Mouse (Mus musculus): ENCODE data around the gene Syce1. TPM values are rescaled to one million over a fixed set of nuclear protein-coding genes. Genes with fewer than 3 reads are reported as not detected.

Gene Syce1
- polyA plus RNA-seq (2015; fragmentation: Nextera tagmentation; extraction: Ambion mirVana) = not detected in 2 replicates

DNA sequence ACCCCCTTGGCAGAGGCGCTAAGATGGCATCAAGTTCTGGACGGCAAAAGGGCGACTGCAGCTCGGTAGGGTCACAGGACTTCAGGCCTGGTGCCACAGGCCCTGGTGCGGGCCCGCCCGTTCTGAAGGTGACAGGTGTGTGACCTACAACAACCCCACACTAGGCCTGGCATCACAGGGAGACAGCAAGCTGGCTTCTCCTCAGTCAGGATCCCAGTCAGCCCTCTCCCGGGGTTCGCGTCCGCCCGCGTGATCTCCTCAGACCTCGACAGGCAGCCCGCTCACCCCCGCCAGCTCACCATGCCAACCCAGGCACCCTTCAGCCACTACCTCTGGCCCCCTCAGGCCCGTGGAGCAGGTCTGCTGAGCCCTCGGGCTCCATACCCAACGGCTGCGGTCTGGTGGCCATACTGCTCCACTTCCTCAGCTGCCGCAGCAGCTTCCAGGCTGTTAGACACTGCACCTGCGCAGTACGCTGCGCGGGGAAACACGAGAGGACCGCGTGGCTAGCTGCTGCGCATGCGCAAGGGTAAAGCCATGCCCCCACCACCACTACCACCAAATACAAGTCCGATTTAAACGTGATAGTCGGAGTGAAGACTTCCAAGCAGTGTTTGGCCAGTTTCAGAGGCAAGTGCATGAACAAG lies at the start of gene Syce1:
TSS of gene Syce1 (minus strand) at position 447 of the 647 bp plus-strand sequence.
- ATAC-seq (no peak), DNase-seq (no peak)
- H3K4me3 ChIP-seq (ENCODE audit: low read depth, low read length) = no peak within 1 kb of the TSS
- no peaks in the 10 kb centered on the region for H3K36me3 ChIP-seq (replicated peaks; ENCODE audit: insufficient read depth, low read length)
- no peaks in the 10 kb centered on the region for H3K9me3 ChIP-seq (ENCODE audit: low read length)
- no peak within 1 kb of the TSS for H3K9ac ChIP-seq (replicated peaks)
- no peak within 1 kb of the TSS for H3K4me2 ChIP-seq (ENCODE audit: low read depth, low read length)
- no peaks in the 10 kb centered on the region for H3K4me1 ChIP-seq (ENCODE audit: insufficient read depth)
- 73% methylated on average over 33 of the region's 33 CpGs for WGBS (ENCODE audit: insufficient replicate concordance)
- no peak for TF ChIP-seq EP300 (IDR thresholded peaks at IDR 0.05; ENCODE audit: low read depth)
- no peak for TF ChIP-seq CTCF (IDR thresholded peaks at IDR 0.05; ENCODE audit: low read depth)
- no peaks in the 10 kb centered on the region for H3K27me3 ChIP-seq (ENCODE audit: insufficient read depth, low read length)
- no peak within 1 kb of the TSS for H3K27ac ChIP-seq (ENCODE audit: low read depth)

DNA sequence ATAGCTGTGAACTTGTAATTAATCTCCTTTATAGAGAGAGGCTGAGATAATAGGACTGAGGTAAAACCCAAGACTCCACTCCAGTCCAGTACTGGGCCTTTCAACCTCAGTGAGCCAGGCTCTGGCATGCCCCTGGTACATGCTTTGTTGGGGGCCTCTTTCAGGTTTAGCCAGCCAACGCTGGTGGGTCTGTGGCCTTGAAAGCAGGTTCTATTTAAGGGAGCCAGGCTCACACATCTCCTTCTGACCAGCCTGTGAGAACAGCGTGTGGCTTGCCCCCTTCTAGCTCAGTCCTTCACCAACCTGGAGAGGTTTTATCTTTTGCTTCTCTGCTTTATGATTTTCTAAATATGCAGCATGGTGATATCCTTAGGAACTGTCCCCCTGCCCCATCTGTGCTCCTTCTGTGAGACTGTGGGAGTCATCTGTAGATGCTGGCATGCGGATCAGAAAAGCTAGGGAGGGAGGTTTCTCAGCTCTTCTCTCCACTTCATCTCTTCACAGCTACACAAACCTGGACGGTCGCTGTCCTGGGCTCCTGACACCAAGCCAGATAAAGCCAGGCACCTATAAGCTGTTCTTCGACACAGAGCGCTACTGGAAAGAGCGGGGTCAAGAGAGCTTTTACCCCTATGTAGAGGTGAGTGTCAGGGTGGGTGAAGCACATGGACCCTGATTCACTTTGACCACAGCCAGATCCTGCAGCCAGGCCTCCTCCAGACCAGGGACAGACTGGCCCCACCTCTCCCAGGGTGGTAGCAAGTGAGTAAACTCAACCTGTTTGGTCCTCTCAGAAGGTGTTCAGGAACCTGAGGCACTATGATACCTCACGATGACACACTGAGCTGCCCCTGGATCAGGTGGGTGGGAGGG lies 48.8 kb upstream of the Syce1 start:
- DNase-seq (no peak), ATAC-seq (no peak)
- H3K27me3 ChIP-seq (ENCODE audit: insufficient read depth, low read length) = peaks cover 5% of the 10 kb centered on the region; the same call in 1 of the 2 replicates
- TF ChIP-seq CTCF (IDR thresholded peaks at IDR 0.05; ENCODE audit: low read depth) = no peak
- no peak for TF ChIP-seq EP300 (IDR thresholded peaks at IDR 0.05; ENCODE audit: low read depth)
- peak overlapping the region; percentile 36 for H3K9ac ChIP-seq (replicated peaks)
- H3K4me2 ChIP-seq (ENCODE audit: low read depth, low read length) = peak overlapping the region; percentile 50
- H3K4me1 ChIP-seq (ENCODE audit: insufficient read depth) = no peaks in the 10 kb centered on the region
- WGBS (ENCODE audit: insufficient replicate concordance) = 66% methylated on average over 9 of the region's 9 CpGs
- peak overlapping the region; percentile 87; the same call in 1 of the 2 replicates for H3K27ac ChIP-seq (ENCODE audit: low read depth)
- H3K9me3 ChIP-seq (ENCODE audit: low read length) = no peaks in the 10 kb centered on the region
- peak overlapping the region; percentile 34 for H3K4me3 ChIP-seq (ENCODE audit: low read depth, low read length)
- no peaks in the 10 kb centered on the region for H3K36me3 ChIP-seq (replicated peaks; ENCODE audit: insufficient read depth, low read length)

DNA sequence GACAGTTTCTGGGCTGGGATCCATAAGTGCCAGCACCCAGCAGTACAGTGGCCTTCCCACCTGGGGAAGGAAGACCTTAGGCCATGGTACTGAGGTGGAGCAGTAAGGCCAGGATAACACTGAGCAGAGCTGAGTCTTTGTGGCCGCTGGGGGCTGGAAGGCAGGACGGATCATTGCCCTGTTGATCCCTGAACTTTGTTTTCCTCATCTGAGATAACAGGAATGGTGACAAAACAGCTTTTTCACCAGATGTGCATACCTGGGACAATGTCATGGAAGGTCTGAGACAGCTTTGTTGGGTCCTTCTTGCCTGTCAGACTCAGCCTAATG lies 48.1 kb upstream of the Syce1 start:
- no peak for DNase-seq
- 53% methylated on average over 2 of the region's 2 CpGs for WGBS (ENCODE audit: insufficient replicate concordance)
- peak overlapping the region; percentile 87 for H3K27ac ChIP-seq (ENCODE audit: low read depth)

DNA sequence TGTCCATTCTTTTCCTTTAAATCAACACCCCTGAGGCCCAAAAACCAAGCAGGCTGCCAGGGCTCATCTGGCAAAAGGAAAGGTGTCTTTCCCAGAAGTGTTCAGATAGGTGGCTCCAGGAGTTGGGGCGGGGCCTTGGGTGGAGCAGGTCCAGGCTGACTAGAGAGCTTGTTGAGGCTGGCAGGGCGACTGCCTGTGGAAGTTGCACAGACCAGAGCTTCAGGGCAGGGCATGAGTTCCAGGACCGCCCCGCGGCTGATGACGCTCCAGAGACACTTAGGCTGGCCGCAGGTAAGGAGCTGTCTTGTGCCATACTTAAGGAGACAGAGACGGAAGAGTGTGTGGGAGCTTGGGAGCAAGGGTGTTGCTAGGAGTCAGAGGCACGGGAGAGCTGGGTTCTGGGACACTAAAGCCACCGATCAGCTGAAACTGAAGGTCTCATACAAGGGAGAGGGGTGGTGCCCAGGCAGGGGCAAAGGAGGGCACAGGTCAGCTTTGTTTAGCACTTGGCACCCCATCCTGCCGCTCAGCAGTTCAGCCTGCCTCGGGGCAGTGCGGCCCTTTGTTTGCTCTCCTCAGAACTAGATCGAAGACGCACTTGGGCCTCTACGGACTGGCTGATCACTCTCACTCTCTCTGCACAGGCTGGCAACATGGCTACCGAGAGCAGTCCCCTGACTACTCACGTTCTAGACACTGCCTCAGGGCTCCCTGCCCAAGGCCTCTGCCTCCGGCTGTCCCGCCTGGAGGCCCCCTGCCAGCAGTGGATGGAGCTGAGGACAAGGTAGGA lies 47.5 kb upstream of the Syce1 start, which contains the start of gene Urah:
TSS of gene Urah (plus strand) at position 51 of the 790 bp plus-strand sequence.
- peak; percentile 91 for ATAC-seq
- Histone ChIP-seq H3K9me3 (ENCODE audit: low read length) (no peaks in the 10 kb centered on the region), H3K27me3 (ENCODE audit: insufficient read depth, low read length) (no peaks in the 10 kb centered on the region), H3K27ac (ENCODE audit: low read depth) (peak within 1 kb of the TSS; percentile 87), H3K4me3 (ENCODE audit: low read depth, low read length) (peak within 1 kb of the TSS; percentile 34), H3K36me3 (replicated peaks; ENCODE audit: insufficient read depth, low read length) (no peaks in the 10 kb centered on the region), H3K4me1 (ENCODE audit: insufficient read depth) (no peaks in the 10 kb centered on the region), H3K9ac (replicated peaks) (peak within 1 kb of the TSS; percentile 36; the same call in 1 of the 2 replicates), H3K4me2 (ENCODE audit: low read depth, low read length) (peak within 1 kb of the TSS; percentile 50)
- WGBS (ENCODE audit: insufficient replicate concordance) = 52% methylated on average over 20 of the region's 20 CpGs
- TF ChIP-seq CTCF (IDR thresholded peaks at IDR 0.05; ENCODE audit: low read depth) (no peak), EP300 (IDR thresholded peaks at IDR 0.05; ENCODE audit: low read depth) (no peak)
- DNase-seq = peak; percentile 69

More for the DNA sequence above, 48.1 kb upstream of the Syce1 start:
- Histone ChIP-seq H3K27me3 (ENCODE audit: insufficient read depth, low read length) (peaks cover 3% of the 10 kb centered on the region; the same call in 1 of the 2 replicates), H3K4me1 (ENCODE audit: insufficient read depth) (no peaks in the 10 kb centered on the region), H3K36me3 (replicated peaks; ENCODE audit: insufficient read depth, low read length) (no peaks in the 10 kb centered on the region), H3K4me3 (ENCODE audit: low read depth, low read length) (peak overlapping the region; percentile 34), H3K4me2 (ENCODE audit: low read depth, low read length) (peak overlapping the region; percentile 50), H3K9me3 (ENCODE audit: low read length) (no peaks in the 10 kb centered on the region), H3K9ac (replicated peaks) (peak overlapping the region; percentile 36)
- TF ChIP-seq CTCF (IDR thresholded peaks at IDR 0.05; ENCODE audit: low read depth) (no peak), EP300 (IDR thresholded peaks at IDR 0.05; ENCODE audit: low read depth) (no peak)
- peak; percentile 47 for ATAC-seq

DNA sequence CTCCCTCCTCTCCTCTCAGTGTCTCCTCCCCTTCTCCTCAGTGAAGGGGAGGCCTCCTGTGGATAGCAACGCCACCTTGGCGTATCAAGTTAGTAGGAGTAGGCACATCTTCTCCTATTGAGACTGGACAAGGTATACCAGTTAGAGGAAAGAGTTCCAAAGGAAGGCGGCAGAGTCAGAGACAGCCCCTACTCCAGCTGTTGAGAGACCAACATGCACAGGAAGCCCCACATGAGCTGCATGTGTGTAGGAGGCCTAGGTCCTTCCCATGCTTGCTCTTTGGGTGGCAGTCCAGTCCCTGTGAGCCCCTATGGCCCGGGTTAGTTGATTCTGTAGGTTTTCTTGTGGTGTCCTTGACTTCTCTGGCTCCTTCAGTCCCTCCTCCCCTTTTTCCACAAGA lies 45.7 kb upstream of the Syce1 start:
- no peak for DNase-seq
- Histone ChIP-seq H3K4me1 (ENCODE audit: insufficient read depth) (no peaks in the 10 kb centered on the region), H3K4me3 (ENCODE audit: low read depth, low read length) (no peak overlapping the region), H3K27ac (ENCODE audit: low read depth) (no peak overlapping the region), H3K36me3 (replicated peaks; ENCODE audit: insufficient read depth, low read length) (no peaks in the 10 kb centered on the region), H3K27me3 (ENCODE audit: insufficient read depth, low read length) (no peaks in the 10 kb centered on the region), H3K9ac (replicated peaks) (no peak overlapping the region), H3K4me2 (ENCODE audit: low read depth, low read length) (no peak overlapping the region), H3K9me3 (ENCODE audit: low read length) (no peaks in the 10 kb centered on the region)
- TF ChIP-seq CTCF (IDR thresholded peaks at IDR 0.05; ENCODE audit: low read depth) = no peak
- TF ChIP-seq EP300 (IDR thresholded peaks at IDR 0.05; ENCODE audit: low read depth) = no peak
- ATAC-seq = no peak
- 65% methylated on average over 4 of the region's 4 CpGs for WGBS (ENCODE audit: insufficient replicate concordance)
